Mouse (Mus musculus) myocyte (in vitro differentiated cells): Measurements from ENCODE around the gene Nfu1. TPM values are rescaled to one million over a fixed set of nuclear protein-coding genes. Genes with fewer than 3 reads are reported as not detected.
"Not testable (repeated sequence)": the region's sequence is repeated elsewhere in the genome, so short reads cannot be mapped to it uniquely, and the experiment has no call there.

Experiments
- H3K27me3 ChIP-seq: one replicate; pipeline ENCODE4 v1.6.1; 2011; ENCODE audit not compliant: control insufficient read depth, insufficient read depth, insufficient read length
- H3K36me3 ChIP-seq: one replicate; pipeline ENCODE4 v1.6.1; 2011; ENCODE audit not compliant: control insufficient read depth, insufficient read depth
- H3K4me2 ChIP-seq: one replicate; pipeline ENCODE4 v1.6.1; 2011; ENCODE audit warnings: low read depth, control low read depth
- H3K4me3 ChIP-seq: one replicate; pipeline ENCODE4 v1.5.1; 2011; ENCODE audit warnings: mild to moderate bottlenecking, control low read depth, moderate library complexity
- H3K79me2 ChIP-seq: one replicate; pipeline ENCODE4 v1.6.1; 2011; ENCODE audit not compliant: control insufficient read depth, insufficient read depth
- H3ac ChIP-seq: one replicate; pipeline ENCODE4 v1.6.1; 2011; ENCODE audit not compliant: control insufficient read depth, insufficient read length
- CEBPB ChIP-seq: IDR thresholded peaks from 2 replicates; pipeline ENCODE4 v1.6.1; 2011; ENCODE audit warnings: mild to moderate bottlenecking, moderate library complexity; ENCODE audit not compliant: poor library complexity, insufficient read depth, severe bottlenecking
- E2F4 ChIP-seq: IDR thresholded peaks from one replicate; pipeline ENCODE4 v1.6.1; 2011; ENCODE audit warnings: mild to moderate bottlenecking, control low read depth, moderate library complexity; ENCODE audit not compliant: insufficient read depth
- MAX ChIP-seq: IDR thresholded peaks from one replicate; pipeline ENCODE4 v1.6.1; 2011; ENCODE audit warnings: low read depth, mild to moderate bottlenecking, control low read depth
- MYOD1 ChIP-seq, 3 experiments: IDR thresholded peaks; one replicate each; pipeline ENCODE4 v1.6.1; 2011; ENCODE audit warnings: control low read depth in 2 of 3, low read depth in 2 of 3, mild to moderate bottlenecking in 2 of 3, moderate library complexity in 1 of 3; ENCODE audit not compliant: insufficient read length in 2 of 3, control insufficient read depth in 1 of 3
- MYOG ChIP-seq, 3 experiments: IDR thresholded peaks; one replicate each; pipeline ENCODE4 v1.6.1; 2011; ENCODE audit warnings: control low read depth in 2 of 3, low read depth in 2 of 3, mild to moderate bottlenecking in 2 of 3; ENCODE audit not compliant: insufficient read length in 2 of 3, control insufficient read depth in 1 of 3, insufficient read depth in 1 of 3
- POLR2A ChIP-seq: IDR thresholded peaks from one replicate; pipeline ENCODE4 v1.6.1; 2011; ENCODE audit warnings: low read depth, mild to moderate bottlenecking, control low read depth, moderate library complexity; ENCODE audit not compliant: insufficient read length
- POLR2AphosphoS2 ChIP-seq: IDR thresholded peaks from one replicate; pipeline ENCODE4 v1.6.1; 2011; ENCODE audit warnings: low read depth, control low read depth; ENCODE audit not compliant: insufficient read length
- REST ChIP-seq: IDR thresholded peaks from one replicate; pipeline ENCODE4 v1.6.1; 2011; ENCODE audit warnings: mild to moderate bottlenecking, control low read depth, moderate library complexity; ENCODE audit not compliant: insufficient read depth, insufficient read length
- SRF ChIP-seq: IDR thresholded peaks from one replicate; pipeline ENCODE4 v1.6.1; 2011; ENCODE audit warnings: low read depth; ENCODE audit not compliant: control insufficient read depth, insufficient read length
- TCF12 ChIP-seq: IDR thresholded peaks from one replicate; pipeline ENCODE4 v1.6.1; 2011; ENCODE audit warnings: mild to moderate bottlenecking, control low read depth; ENCODE audit not compliant: poor library complexity, insufficient read depth, severe bottlenecking
- TCF3 ChIP-seq: IDR thresholded peaks from one replicate; pipeline ENCODE4 v1.6.1; 2011; ENCODE audit warnings: low read depth, control low read depth; ENCODE audit not compliant: insufficient read length
- USF1 ChIP-seq: IDR thresholded peaks from one replicate; pipeline ENCODE4 v1.6.1; 2011; ENCODE audit warnings: low read depth, mild to moderate bottlenecking, control low read depth, moderate library complexity
- polyA plus RNA-seq: library from polyadenylated mRNA; unstranded; fragments of >200 nt; fragmentation: generic; extraction: Trizol; gene quantifications from one replicate; pipeline ENCODE4 v1.2.1, GENCODE M21; 2012; ENCODE audit warnings: missing spikeins

The Nfu1 gene
- polyA plus RNA-seq, 1 experiment = 240 TPM

GRCm38 (mm10) chr6:87016916-87017315, 7.9 kb downstream of the Nfu1 start:
- TF ChIP-seq MYOG (IDR thresholded peaks at IDR 0.05; ENCODE audit: control insufficient read depth in 1 of 3, insufficient read depth in 1 of 3, insufficient read length in 2 of 3, low read depth in 2 of 3) (no peak), USF1 (no peak), SRF (no peak), CEBPB (no peak)
- no peak overlapping the region for H3K4me3 ChIP-seq
- no peaks in the 10 kb centered on the region for H3K27me3 ChIP-seq
- H3ac ChIP-seq = no peak overlapping the region
- H3K4me2 ChIP-seq = no peak overlapping the region
- peaks cover 65% of the 10 kb centered on the region for H3K36me3 ChIP-seq
- H3K79me2 ChIP-seq = no peaks in the 10 kb centered on the region

GRCm38 (mm10) chr6:87018874-87019273, 9.8 kb downstream of the Nfu1 start:
- TF ChIP-seq USF1 = no peak
- TF ChIP-seq CEBPB = no peak
- TF ChIP-seq E2F4 = no peak
- TF ChIP-seq MYOG (IDR thresholded peaks at IDR 0.05; ENCODE audit: control insufficient read depth in 1 of 3, insufficient read depth in 1 of 3, insufficient read length in 2 of 3, low read depth in 2 of 3) = no peak
- TF ChIP-seq TCF12 = no peak
- no peak for TF ChIP-seq TCF3
- no peak for TF ChIP-seq MYOD1 (IDR thresholded peaks at IDR 0.05; ENCODE audit: control insufficient read depth in 1 of 3, insufficient read length in 2 of 3, low read depth in 2 of 3)
- TF ChIP-seq SRF = no peak
- TF ChIP-seq MAX = no peak
- no peak for TF ChIP-seq POLR2AphosphoS2
- no peak for TF ChIP-seq REST
- no peak for TF ChIP-seq POLR2A
- no peak overlapping the region for H3K4me2 ChIP-seq
- H3K79me2 ChIP-seq = no peaks in the 10 kb centered on the region
- no peaks in the 10 kb centered on the region for H3K27me3 ChIP-seq
- no peak overlapping the region for H3ac ChIP-seq
- H3K36me3 ChIP-seq = peaks cover 61% of the 10 kb centered on the region
- H3K4me3 ChIP-seq = no peak overlapping the region

GRCm38 (mm10) chr6:87021791-87022190, 12.8 kb downstream of the Nfu1 start:
- Histone ChIP-seq H3K27me3 (no peaks in the 10 kb centered on the region), H3ac (no peak overlapping the region), H3K4me2 (no peak overlapping the region), H3K36me3 (peaks cover 54% of the 10 kb centered on the region), H3K79me2 (no peaks in the 10 kb centered on the region), H3K4me3 (no peak overlapping the region)
- TF ChIP-seq SRF (no peak), POLR2AphosphoS2 (no peak), TCF12 (no peak), E2F4 (no peak), MYOG (IDR thresholded peaks at IDR 0.05; ENCODE audit: control insufficient read depth in 1 of 3, insufficient read depth in 1 of 3, insufficient read length in 2 of 3, low read depth in 2 of 3) (no peak)

DNA sequence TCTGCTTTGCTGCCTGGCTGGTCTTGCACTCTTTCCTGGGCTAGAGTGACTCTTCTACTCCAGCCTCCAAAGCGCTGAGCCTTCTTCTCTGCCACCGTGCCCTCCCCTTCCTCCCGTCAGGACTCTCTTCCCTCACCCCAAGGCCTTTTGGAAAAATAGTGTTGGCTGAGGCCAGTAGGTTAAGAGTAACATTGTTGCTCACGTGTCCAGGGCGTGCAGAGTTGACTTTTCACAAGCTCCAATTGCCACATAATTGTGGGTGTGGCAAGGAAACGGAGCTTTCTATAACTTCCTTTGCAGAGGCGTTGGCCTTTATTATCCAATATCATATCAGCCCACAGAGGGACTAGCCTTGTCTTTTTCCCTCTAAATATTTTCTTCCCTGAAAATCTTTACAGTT, 17.9 kb downstream of the Nfu1 start:
- no peak overlapping the region for H3K4me3 ChIP-seq
- TF ChIP-seq POLR2AphosphoS2 (no peak), MYOD1 (IDR thresholded peaks at IDR 0.05; ENCODE audit: control insufficient read depth in 1 of 3, insufficient read length in 2 of 3, low read depth in 2 of 3) (no peak), CEBPB (no peak), TCF3 (no peak), SRF (no peak), MAX (no peak), MYOG (IDR thresholded peaks at IDR 0.05; ENCODE audit: control insufficient read depth in 1 of 3, insufficient read depth in 1 of 3, insufficient read length in 2 of 3, low read depth in 2 of 3) (no peak), REST (no peak), USF1 (no peak), POLR2A (no peak), E2F4 (no peak), TCF12 (no peak)
- H3K79me2 ChIP-seq = no peaks in the 10 kb centered on the region
- no peaks in the 10 kb centered on the region for H3K27me3 ChIP-seq
- H3K4me2 ChIP-seq = no peak overlapping the region
- peaks cover 24% of the 10 kb centered on the region for H3K36me3 ChIP-seq
- no peak overlapping the region for H3ac ChIP-seq

DNA sequence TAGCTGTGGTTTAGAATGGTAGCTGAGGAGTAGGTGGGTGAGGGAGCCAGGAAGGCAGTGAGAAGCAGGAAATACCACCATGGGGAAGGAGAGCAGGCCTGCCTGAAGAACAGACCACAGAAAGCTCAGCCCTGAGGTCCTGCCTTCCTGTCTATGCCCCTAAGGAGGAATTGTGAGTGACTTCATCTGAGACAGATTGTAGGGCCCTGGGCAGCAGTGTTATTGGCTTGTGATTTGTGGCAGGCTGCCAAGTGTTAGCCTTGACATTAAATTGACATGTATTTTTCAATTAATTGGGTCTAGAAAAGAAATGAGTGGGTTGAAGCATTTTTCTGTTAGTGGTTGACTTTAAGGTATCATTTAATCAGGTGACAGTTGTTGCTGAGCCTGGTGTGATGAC, 19.8 kb downstream of the Nfu1 start:
- no peak overlapping the region for H3K4me2 ChIP-seq
- no peaks in the 10 kb centered on the region for H3K27me3 ChIP-seq
- TF ChIP-seq TCF12 = no peak
- no peak for TF ChIP-seq E2F4
- TF ChIP-seq REST = no peak
- no peak for TF ChIP-seq MYOG (IDR thresholded peaks at IDR 0.05; ENCODE audit: control insufficient read depth in 1 of 3, insufficient read depth in 1 of 3, insufficient read length in 2 of 3, low read depth in 2 of 3)
- TF ChIP-seq TCF3 = no peak
- no peak for TF ChIP-seq SRF
- TF ChIP-seq CEBPB = no peak
- no peak for TF ChIP-seq USF1
- TF ChIP-seq POLR2AphosphoS2 = no peak
- TF ChIP-seq MAX = no peak
- TF ChIP-seq POLR2A = no peak
- TF ChIP-seq MYOD1 (IDR thresholded peaks at IDR 0.05; ENCODE audit: control insufficient read depth in 1 of 3, insufficient read length in 2 of 3, low read depth in 2 of 3) = no peak
- peaks cover 15% of the 10 kb centered on the region for H3K36me3 ChIP-seq
- H3K4me3 ChIP-seq = no peak overlapping the region
- H3ac ChIP-seq = no peak overlapping the region
- no peaks in the 10 kb centered on the region for H3K79me2 ChIP-seq

GRCm38 (mm10) chr6:87031310-87031709, 22.3 kb downstream of the Nfu1 start:
- H3K36me3 ChIP-seq, H3K27me3 ChIP-seq, H3K4me2 ChIP-seq, H3K79me2 ChIP-seq, H3ac ChIP-seq, H3K4me3 ChIP-seq: not testable (repeated sequence)
